Mouse (Mus musculus) lung, postnatal 14 days (tissue): ENCODE results near the gene Pcyt1b.
A peak's percentile ranks its signal among the peaks of the same experiment; 100 is the strongest.

ENCODE experiments used
- DNase-seq: peaks from one replicate; pipeline ENCODE4 v3.0.0; 2021

Pcyt1b gene

GRCm38 (mm10) chrX:93732975-93733748, 78.5 kb downstream of the Pcyt1b start:
- no peak for DNase-seq

GRCm38 (mm10) chrX:93749165-93749564, 94.5 kb downstream of the Pcyt1b start:
- no peak for DNase-seq

- DNase-seq: no peak
These were observed 95.9 kb downstream of the Pcyt1b start for GRCm38 (mm10) chrX:93750566-93750965.

- DNase-seq: no peak
These were observed 100.7 kb downstream of the Pcyt1b start for GRCm38 (mm10) chrX:93755210-93755842.

GRCm38 (mm10) chrX:93756867-93757455, 102.3 kb downstream of the Pcyt1b start:
- DNase-seq: no peak

- DNase-seq: no peak
These were observed 106.1 kb downstream of the Pcyt1b start for GRCm38 (mm10) chrX:93760770-93761169.

GRCm38 (mm10) chrX:93789562-93789961, 134.9 kb downstream of the Pcyt1b start:
- no peak for DNase-seq

GRCm38 (mm10) chrX:93793168-93793567, 138.5 kb downstream of the Pcyt1b start:
- DNase-seq: peak; percentile 48
